Mouse (Mus musculus) limb, embryonic 14.5 days (tissue): ENCODE measurements at regions not wholly inside any gene's neighbourhood (a gene's known extent, or its start where the extent isn't known, plus 50 kb on each side); places are given as distances from the start of the nearest gene placed in this dataset.

Experiments
- ATAC-seq: fragments of 200-750 bp; cut with Nextera tagmentation; 2 replicates; pipeline ENCODE4 v1.8.0; 2017; ENCODE audit warnings: low read depth, moderate number of reproducible peaks, moderate TSS enrichment; ENCODE audit not compliant: low FRiP score
- DNase-seq: peaks from one replicate; pipeline ENCODE4 v3.0.0-alpha.2; 2015; ENCODE audit warnings: low spot score
- H3K27ac ChIP-seq: fragments of 300-500 bp; sonication (generic); replicated peaks from 2 replicates; pipeline ENCODE4 v1.5.1; 2014; ENCODE audit warnings: low read depth, mild to moderate bottlenecking, low read length, moderate library complexity, mixed read lengths
- H3K27me3 ChIP-seq: fragments of 300-500 bp; sonication (generic); 2 replicates; pipeline ENCODE4 v1.6.1; 2014; ENCODE audit warnings: low read length, mixed read lengths; ENCODE audit not compliant: control insufficient read depth, insufficient read depth
- H3K36me3 ChIP-seq: fragments of 300-500 bp; sonication (generic); 2 replicates; pipeline ENCODE4 v1.6.1; 2014; ENCODE audit warnings: mild to moderate bottlenecking, low read length, moderate library complexity, mixed read lengths; ENCODE audit not compliant: control insufficient read depth, insufficient read depth
- H3K4me1 ChIP-seq: fragments of 300-500 bp; sonication (generic); 2 replicates; pipeline ENCODE4 v1.6.1; 2014; ENCODE audit warnings: antibody characterized with exemption, low read length, mixed read lengths; ENCODE audit not compliant: control insufficient read depth, insufficient read depth
- H3K4me2 ChIP-seq: fragments of 300-500 bp; sonication (generic); replicated peaks from 2 replicates; pipeline ENCODE4 v1.6.1; 2014; ENCODE audit warnings: low read depth, mild to moderate bottlenecking, low read length, moderate library complexity; ENCODE audit not compliant: severe bottlenecking
- H3K4me3 ChIP-seq: fragments of 300-500 bp; sonication (generic); replicated peaks from 2 replicates; pipeline ENCODE4 v1.5.1; 2014; ENCODE audit warnings: low read length
- H3K9ac ChIP-seq: fragments of 300-500 bp; sonication (generic); 2 replicates; pipeline ENCODE4 v1.6.1; 2014; ENCODE audit warnings: mild to moderate bottlenecking, low read depth, low read length, moderate library complexity; ENCODE audit not compliant: severe bottlenecking
- H3K9me3 ChIP-seq: fragments of 300-500 bp; sonication (generic); 2 replicates; pipeline ENCODE4 v1.6.1; 2016; ENCODE audit warnings: low read length; ENCODE audit not compliant: control insufficient read depth
- POLR2A ChIP-seq: fragments of 200-500 bp; IDR thresholded peaks from 2 replicates; pipeline ENCODE4 v1.8.0; 2012; ENCODE audit warnings: inconsistent platforms, mild to moderate bottlenecking, moderate library complexity, borderline replicate concordance; ENCODE audit not compliant: insufficient read depth, insufficient read length; ENCODE audit errors: extremely low read depth
- WGBS: fragments of 180-500 bp; shearing (Covaris S2); extraction: QIAGEN DNeasy Blood & Tissue Kit; methylation state at CpG from one replicate; pipeline ENCODE4 v1.1.7; 2014; 5-methylcytosine and 5-hydroxymethylcytosine counted together

DNA sequence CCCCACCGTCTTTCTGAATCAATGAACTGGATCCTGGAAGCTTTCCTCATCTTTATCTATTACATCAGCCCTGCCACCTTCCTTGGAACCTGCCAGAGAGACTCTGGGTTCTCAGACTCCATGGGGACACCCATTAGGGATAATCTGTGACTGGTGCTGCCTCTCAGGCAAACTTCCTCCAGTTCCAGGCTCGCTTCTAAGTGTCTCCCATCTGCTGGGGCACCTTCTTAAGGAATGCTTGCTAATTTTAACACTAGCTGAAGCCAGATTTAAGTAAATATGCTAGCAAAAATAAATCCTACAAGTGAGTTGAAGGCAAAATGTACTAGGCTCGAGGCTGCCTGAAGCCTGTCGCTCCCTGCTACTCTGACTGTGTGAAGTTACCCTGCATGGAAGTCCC, 127.9 kb downstream of the Vegfa start:
- Histone ChIP-seq H3K27me3 (no peaks in the 10 kb centered on the region), H3K9me3 (no peaks in the 10 kb centered on the region), H3K4me3 (no peak overlapping the region), H3K4me2 (no peak overlapping the region), H3K27ac (no peak overlapping the region), H3K9ac (no peak overlapping the region), H3K4me1 (no peaks in the 10 kb centered on the region), H3K36me3 (no peaks in the 10 kb centered on the region)
- 80% methylated on average over 4 of the region's 4 CpGs for WGBS
- DNase-seq (no peak), ATAC-seq (no peak)
- TF ChIP-seq POLR2A: no peak

GRCm38 (mm10) chr17:45903294-45903693, 128.9 kb downstream of the Vegfa start:
- Histone ChIP-seq H3K4me3 (no peak overlapping the region), H3K4me2 (no peak overlapping the region), H3K27ac (no peak overlapping the region), H3K36me3 (no peaks in the 10 kb centered on the region), H3K9ac (no peak overlapping the region), H3K9me3 (no peaks in the 10 kb centered on the region), H3K27me3 (no peaks in the 10 kb centered on the region), H3K4me1 (no peaks in the 10 kb centered on the region)
- WGBS: 90% methylated on average over 9 of the region's 9 CpGs
- no peak for TF ChIP-seq POLR2A
- ATAC-seq (no peak), DNase-seq (no peak)

GRCm38 (mm10) chr17:45902668-45903067, 129.5 kb downstream of the Vegfa start:
- Histone ChIP-seq H3K4me2 (no peak overlapping the region), H3K4me1 (no peaks in the 10 kb centered on the region), H3K9me3 (no peaks in the 10 kb centered on the region), H3K4me3 (no peak overlapping the region), H3K36me3 (no peaks in the 10 kb centered on the region), H3K9ac (no peak overlapping the region), H3K27me3 (no peaks in the 10 kb centered on the region), H3K27ac (no peak overlapping the region)
- no peak for TF ChIP-seq POLR2A
- WGBS: 89% methylated on average over 7 of the region's 7 CpGs
- no peak for ATAC-seq
- no peak for DNase-seq

DNA sequence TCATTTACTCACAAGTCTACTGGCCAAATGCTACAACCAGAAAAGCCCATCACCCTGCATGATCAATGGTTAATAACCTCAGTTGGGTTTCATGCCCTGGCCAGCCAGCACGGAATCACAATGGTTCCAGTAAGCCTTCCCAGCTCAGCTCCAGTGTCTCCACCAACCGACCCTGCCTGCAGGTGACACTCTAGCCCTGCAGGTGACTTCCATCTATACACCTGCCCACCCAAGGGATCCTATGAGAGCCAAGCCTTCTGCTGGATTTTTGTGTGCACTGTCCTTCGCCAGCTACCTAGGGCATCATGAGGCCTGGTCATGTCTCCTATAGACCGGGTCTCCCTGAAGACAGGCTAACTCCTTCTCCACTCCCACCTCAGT, 135.3 kb downstream of the Vegfa start:
- DNase-seq (no peak), ATAC-seq (no peak)
- no peaks in the 10 kb centered on the region for H3K27me3 ChIP-seq
- H3K9ac ChIP-seq: no peak overlapping the region
- no peaks in the 10 kb centered on the region for H3K9me3 ChIP-seq
- H3K4me3 ChIP-seq: no peak overlapping the region
- peaks cover 5% of the 10 kb centered on the region for H3K4me1 ChIP-seq
- no peak for TF ChIP-seq POLR2A
- no peak overlapping the region for H3K4me2 ChIP-seq
- no peaks in the 10 kb centered on the region for H3K36me3 ChIP-seq
- no peak overlapping the region for H3K27ac ChIP-seq
- 63% methylated on average over 4 of the region's 4 CpGs for WGBS

DNA sequence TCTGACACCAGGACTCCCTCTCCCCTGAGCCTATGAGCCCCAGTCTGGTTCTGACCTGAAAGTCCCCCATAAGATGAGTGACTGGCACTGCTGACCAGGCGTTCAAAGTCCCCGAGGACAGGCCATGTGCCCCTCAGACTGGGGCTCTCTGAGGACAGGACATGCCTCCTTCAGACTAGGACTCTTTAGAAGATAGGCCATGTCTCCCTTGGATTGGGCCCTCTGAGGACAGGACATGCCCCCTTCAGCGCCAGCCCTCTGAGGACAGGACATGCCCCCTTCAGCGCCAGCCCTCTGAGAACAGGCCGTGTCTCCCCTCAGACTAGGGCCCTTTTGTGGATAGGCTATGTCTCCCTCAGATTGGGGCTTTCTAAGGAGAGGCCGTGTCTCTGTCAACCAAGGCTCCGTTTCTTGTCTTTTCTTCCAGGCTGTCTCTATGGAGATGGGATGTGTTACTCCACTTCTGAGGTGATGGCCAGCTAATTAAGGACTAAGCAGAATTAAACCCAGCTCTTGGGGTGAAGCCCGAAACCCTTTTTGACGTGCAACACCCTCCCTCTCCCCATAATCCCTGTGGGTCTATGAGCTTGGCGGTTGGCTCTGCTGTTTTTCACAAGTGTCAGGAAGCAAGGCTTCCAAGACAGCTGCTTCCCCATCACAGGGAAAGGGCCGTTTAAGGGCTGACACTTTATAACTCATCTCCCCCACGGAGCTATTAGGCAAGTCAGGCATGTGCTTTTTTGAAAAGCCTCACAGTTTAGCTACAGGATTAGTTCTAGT, 135.8 kb downstream of the Vegfa start:
- Histone ChIP-seq H3K27ac (no peak overlapping the region), H3K9ac (no peak overlapping the region), H3K27me3 (no peaks in the 10 kb centered on the region), H3K4me3 (no peak overlapping the region), H3K4me1 (peaks cover 5% of the 10 kb centered on the region), H3K9me3 (no peaks in the 10 kb centered on the region), H3K4me2 (no peak overlapping the region), H3K36me3 (no peaks in the 10 kb centered on the region)
- TF ChIP-seq POLR2A: no peak
- WGBS: 45% methylated on average over 12 of the region's 12 CpGs
- peak; percentile 34; the same call in 1 of the 2 replicates for ATAC-seq
- no peak for DNase-seq

DNA sequence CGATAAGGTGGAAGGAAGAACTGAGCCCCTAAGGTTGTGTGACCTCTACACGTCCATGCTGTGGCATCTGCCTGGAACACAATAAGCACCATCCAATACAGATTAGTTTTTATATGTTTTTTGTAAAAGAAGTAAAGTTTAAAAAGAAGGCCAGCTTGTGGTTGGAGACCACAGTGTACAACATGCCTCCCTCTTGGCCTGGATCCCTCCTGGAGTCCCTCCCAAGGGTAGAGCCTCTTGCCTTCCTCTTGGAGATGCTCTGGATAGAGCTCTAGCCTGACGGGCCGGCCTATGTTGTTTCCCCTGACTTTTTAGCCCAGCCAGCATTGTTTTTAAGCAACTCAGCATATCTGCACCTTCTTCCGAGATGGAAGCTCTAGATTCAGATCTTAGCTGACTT, 138.0 kb downstream of the Vegfa start:
- no peak for ATAC-seq
- DNase-seq: no peak
- Histone ChIP-seq H3K27ac (no peak overlapping the region), H3K4me2 (no peak overlapping the region), H3K27me3 (no peaks in the 10 kb centered on the region), H3K9ac (no peak overlapping the region), H3K4me3 (no peak overlapping the region), H3K9me3 (no peaks in the 10 kb centered on the region), H3K36me3 (no peaks in the 10 kb centered on the region), H3K4me1 (peaks cover 13% of the 10 kb centered on the region)
- TF ChIP-seq POLR2A: no peak
- 87% methylated on average over 5 of the region's 5 CpGs for WGBS
